8 mouse cellular contexts compared by ENCODE assay signal in the genomic region with DNA sequence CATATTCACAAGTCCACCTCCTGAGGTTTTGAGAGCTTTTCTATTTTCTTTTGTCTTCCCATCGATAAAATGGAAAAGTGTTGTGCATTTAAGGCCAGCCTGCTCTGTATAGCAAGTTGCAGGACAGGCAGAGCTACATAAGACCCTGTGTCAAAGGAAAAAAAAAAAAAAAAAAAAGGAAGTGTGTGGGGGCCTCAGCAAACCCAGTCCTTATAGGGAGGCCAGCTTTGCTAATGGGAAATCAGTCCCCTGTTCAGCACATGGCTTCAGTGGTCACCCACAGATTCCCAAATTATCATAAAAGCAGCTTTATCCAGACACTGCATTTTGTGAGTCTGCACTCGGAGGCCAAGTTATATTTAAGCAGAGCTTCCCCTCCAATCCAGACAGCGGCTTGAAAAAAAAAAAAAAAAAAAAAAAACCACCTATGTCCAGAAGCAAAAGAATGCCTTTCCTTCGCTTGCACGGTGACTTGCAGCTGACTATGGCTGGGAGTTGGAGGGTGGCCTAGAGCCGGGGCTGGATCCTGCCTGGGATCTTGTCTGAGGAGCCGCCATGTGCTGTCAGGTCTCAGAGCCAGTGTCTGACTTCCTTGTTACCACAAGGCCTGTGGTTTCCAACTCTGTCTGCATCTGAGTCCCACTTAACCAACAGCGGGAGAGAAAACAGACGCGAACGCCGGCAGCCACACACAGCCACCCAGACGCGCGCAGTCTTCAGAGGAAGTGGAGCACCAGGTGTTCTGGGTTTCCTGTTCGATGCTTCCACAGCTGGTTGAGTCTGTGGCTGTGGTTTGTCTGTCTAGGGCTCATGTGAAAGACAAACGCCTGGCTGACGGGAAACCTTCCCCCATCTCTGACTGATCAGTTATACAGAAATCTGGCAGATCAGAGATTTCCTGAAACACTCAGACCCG.
DNase-seq lines count a peak whose midpoint lies in the region; ATAC-seq and TF ChIP-seq lines count a peak whose summit lies in the region.

No protein-coding gene starts in this region.

- peak overlapping the region; percentile 49 for H3K9ac ChIP-seq in MEL (ENCODE audit: control insufficient read depth, low read depth, low read length, poor library complexity, severe bottlenecking)
- no peak overlapping the region for H3K9ac ChIP-seq in heart, embryonic 15.5 days

- ATAC-seq in heart, embryonic 15.5 days (replicated peaks; ENCODE audit: insufficient number of reproducible peaks, insufficient read depth, low FRiP score, low read depth), result no peak

- peak in 1 of 2 experiments; percentile 36 for DNase-seq in layer of hippocampus, adult 2 months (ENCODE audit: low spot score in 2 of 2)
- DNase-seq in layer of hippocampus, postnatal 25 days (ENCODE audit: extremely low spot score in 1 of 2, low spot score in 1 of 2), result no peak
- DNase-seq in MEL (ENCODE audit: low read depth, low spot score), result peak; percentile 81
- DNase-seq in thymus, postnatal 4 days, result peak; percentile 87
- DNase-seq in cerebellum, postnatal 36 days, result no peak
- no peak for DNase-seq in right cerebral cortex, postnatal 4 days

- no peaks in the 10 kb centered on the region for H3K9me3 ChIP-seq in MEL (replicated peaks; ENCODE audit: insufficient read depth, low read length)
- no peaks in the 10 kb centered on the region for H3K9me3 ChIP-seq in heart, embryonic 15.5 days (replicated peaks)
- H3K9me3 ChIP-seq in megakaryocyte, embryonic 14.5 days, result peaks cover 17% of the 10 kb centered on the region

- 52% methylated on average over 19 of the region's 19 CpGs for WGBS in heart, embryonic 15.5 days

- H3K27ac ChIP-seq in layer of hippocampus, adult 2 months, result peak overlapping the region; percentile 71
- no peak overlapping the region; the same call in 1 of the 2 replicates for H3K27ac ChIP-seq in MEL (ENCODE audit: control insufficient read depth, low read depth, low read length)
- 0 out of 2 replicates have a peak overlapping the region, but pooled peaks have one; percentile 16 for H3K27ac ChIP-seq in heart, embryonic 15.5 days

- H3K4me3 ChIP-seq in layer of hippocampus, adult 2 months, result no peak overlapping the region
- H3K4me3 ChIP-seq in MEL (ENCODE audit: control insufficient read depth in 1 of 2, insufficient read depth in 1 of 2, low read depth in 2 of 2, low read length in 2 of 2), result peak overlapping the region; percentile 34 to 48
- H3K4me3 ChIP-seq in heart, embryonic 15.5 days, result no peak overlapping the region
- H3K4me3 ChIP-seq in megakaryocyte, embryonic 14.5 days (replicated peaks), result peak overlapping the region; percentile 71

- TF ChIP-seq RAD21 in MEL (IDR thresholded peaks at IDR 0.05; ENCODE audit: low read depth, low read length), result no peak

- no peak for TF ChIP-seq CTCF in layer of hippocampus, adult 2 months (conservative IDR thresholded peaks at IDR 0.05)
- no peak for TF ChIP-seq CTCF in MEL (IDR thresholded peaks at IDR 0.05 in 2 of 3, conservative IDR thresholded peaks at IDR 0.05 in 1 of 3; ENCODE audit: control insufficient read depth in 1 of 3, insufficient read depth in 1 of 3, low read depth in 2 of 3, low read length in 3 of 3, poor library complexity in 1 of 3, severe bottlenecking in 1 of 3)

- H3K79me2 ChIP-seq in MEL (ENCODE audit: control insufficient read depth, insufficient read depth, low read length, poor library complexity), result no peaks in the 10 kb centered on the region

- TF ChIP-seq EP300 in MEL (IDR thresholded peaks at IDR 0.05; ENCODE audit: low read depth in 1 of 2, low read length in 2 of 2), result 0 out of 4 replicates have a peak, but pooled peaks of 1 of the 2 experiments have one; percentile 22

- peak overlapping the region; percentile 18; the same call in 1 of the 2 replicates for H3K4me2 ChIP-seq in heart, embryonic 15.5 days

- TF ChIP-seq POLR2A in MEL (IDR thresholded peaks at IDR 0.05; ENCODE audit: control insufficient read depth in 1 of 2, insufficient read depth in 1 of 2, low read depth in 1 of 2, low read length in 2 of 2, poor library complexity in 1 of 2), result peak in 1 of 2 experiments; percentile 38; a peak in 1 of 4 replicates

- no peaks in the 10 kb centered on the region; a peak in 1 of 4 replicates for H3K27me3 ChIP-seq in MEL (ENCODE audit: control insufficient read depth in 1 of 2, insufficient read depth in 2 of 2, low read length in 2 of 2)
- peaks cover 6% of the 10 kb centered on the region; the same call in 1 of the 2 replicates for H3K27me3 ChIP-seq in heart, embryonic 15.5 days
- H3K27me3 ChIP-seq in megakaryocyte, embryonic 14.5 days (replicated peaks), result peaks cover 74% of the 10 kb centered on the region

- peaks cover 0 to 7% of the 10 kb centered on the region in 2 experiments; a peak in 1 of 4 replicates for H3K36me3 ChIP-seq in MEL (ENCODE audit: control insufficient read depth in 1 of 2, insufficient read depth in 2 of 2, low read length in 2 of 2)
- no peaks in the 10 kb centered on the region for H3K36me3 ChIP-seq in heart, embryonic 15.5 days
- no peaks in the 10 kb centered on the region for H3K36me3 ChIP-seq in megakaryocyte, embryonic 14.5 days (replicated peaks; ENCODE audit: low read length)

- peaks cover 4 to 20% of the 10 kb centered on the region in 2 experiments; a peak in 3 of 4 replicates for H3K4me1 ChIP-seq in MEL (ENCODE audit: control insufficient read depth in 1 of 2, insufficient read depth in 2 of 2, low read length in 2 of 2)
- peaks cover 24% of the 10 kb centered on the region for H3K4me1 ChIP-seq in heart, embryonic 15.5 days (replicated peaks)
- H3K4me1 ChIP-seq in megakaryocyte, embryonic 14.5 days, result peaks cover 28% of the 10 kb centered on the region

TF ChIP-seq in MEL, 35 proteins besides CTCF, POLR2A, EP300 and RAD21:
- no peak for TF ChIP-seq SMC3 (IDR thresholded peaks at IDR 0.05; ENCODE audit: low read depth, low read length)
- no peak for TF ChIP-seq USF1 (IDR thresholded peaks at IDR 0.05; ENCODE audit: low read depth, low read length)
- no peak for TF ChIP-seq JUND (IDR thresholded peaks at IDR 0.05; ENCODE audit: low read depth, low read length)
- no peak for TF ChIP-seq MYB (IDR thresholded peaks at IDR 0.05; ENCODE audit: low read depth, low read length)
- TF ChIP-seq SIN3A (IDR thresholded peaks at IDR 0.05; ENCODE audit: low read length), result 0 out of 2 replicates have a peak, but pooled peaks have one; percentile 22
- TF ChIP-seq CHD2 (IDR thresholded peaks at IDR 0.05; ENCODE audit: low read length), result no peak
- TF ChIP-seq MEF2A (IDR thresholded peaks at IDR 0.05; ENCODE audit: extremely low read depth, insufficient replicate concordance, low read depth, low read length, poor library complexity, severe bottlenecking), result no peak
- TF ChIP-seq KAT2A (conservative IDR thresholded peaks at IDR 0.05; ENCODE audit: low read depth, low read length), result no peak
- TF ChIP-seq TCF12 (IDR thresholded peaks at IDR 0.05; ENCODE audit: low read depth, low read length), result peak; percentile 63
- no peak; the same call in 1 of the 2 replicates for TF ChIP-seq ELF1 (IDR thresholded peaks at IDR 0.05; ENCODE audit: low read depth, low read length)
- peak; percentile 72 for TF ChIP-seq MAX (IDR thresholded peaks at IDR 0.05; ENCODE audit: low read length)
- TF ChIP-seq MXI1 (IDR thresholded peaks at IDR 0.05; ENCODE audit: low read depth, low read length), result 0 out of 2 replicates have a peak, but pooled peaks have one; percentile 51
- TF ChIP-seq POLR2AphosphoS2 (IDR thresholded peaks at IDR 0.05; ENCODE audit: low read length), result no peak
- no peak for TF ChIP-seq UBTF (IDR thresholded peaks at IDR 0.05; ENCODE audit: borderline replicate concordance, insufficient read depth, low read depth, low read length)
- 0 out of 2 replicates have a peak, but pooled peaks have one; percentile 28 for TF ChIP-seq TBP (IDR thresholded peaks at IDR 0.05; ENCODE audit: low read depth, low read length)
- TF ChIP-seq ZNF384 (IDR thresholded peaks at IDR 0.05; ENCODE audit: low read depth, low read length), result peak; percentile 95
- TF ChIP-seq MYC (IDR thresholded peaks at IDR 0.05; ENCODE audit: low read depth, low read length), result peak; percentile 62; the same call in 1 of the 2 replicates
- TF ChIP-seq ZC3H11A (IDR thresholded peaks at IDR 0.05; ENCODE audit: low read depth, low read length), result no peak
- no peak; the same call in 1 of the 2 replicates for TF ChIP-seq BHLHE40 (IDR thresholded peaks at IDR 0.05; ENCODE audit: borderline replicate concordance, low read depth, low read length)
- 0 out of 2 replicates have a peak, but pooled peaks have one; percentile 31 for TF ChIP-seq MAZ (IDR thresholded peaks at IDR 0.05; ENCODE audit: low read depth, low read length)
- peak; percentile 13; the same call in 1 of the 2 replicates for TF ChIP-seq TAL1 (IDR thresholded peaks at IDR 0.05; ENCODE audit: low read length)
- TF ChIP-seq MAFK (IDR thresholded peaks at IDR 0.05; ENCODE audit: borderline replicate concordance, low read depth, low read length), result no peak
- TF ChIP-seq NELFE (IDR thresholded peaks at IDR 0.05; ENCODE audit: low read depth, low read length), result no peak
- peak; percentile 21; the same call in 1 of the 2 replicates for TF ChIP-seq ZKSCAN1 (IDR thresholded peaks at IDR 0.05; ENCODE audit: low read depth, low read length)
- peak; percentile 41; the same call in 1 of the 2 replicates for TF ChIP-seq RCOR1 (IDR thresholded peaks at IDR 0.05; ENCODE audit: low read depth, low read length)
- TF ChIP-seq ETS1 (IDR thresholded peaks at IDR 0.05; ENCODE audit: low read depth, low read length), result peak; percentile 92
- no peak for TF ChIP-seq POLR2AphosphoS5 (IDR thresholded peaks at IDR 0.05; ENCODE audit: borderline replicate concordance, low read depth, low read length)
- no peak for TF ChIP-seq ZMIZ1 (IDR thresholded peaks at IDR 0.05; ENCODE audit: low read depth, low read length)
- TF ChIP-seq CHD1 (IDR thresholded peaks at IDR 0.05; ENCODE audit: low read depth, low read length), result no peak
- TF ChIP-seq E2F4 (IDR thresholded peaks at IDR 0.05; ENCODE audit: borderline replicate concordance, low read depth, low read length), result no peak
- no peak for TF ChIP-seq GABPA (IDR thresholded peaks at IDR 0.05; ENCODE audit: low read depth, low read length)
- no peak for TF ChIP-seq GATA1 (IDR thresholded peaks at IDR 0.05; ENCODE audit: low read depth, low read length)
- TF ChIP-seq NRF1 (IDR thresholded peaks at IDR 0.05; ENCODE audit: insufficient read depth, low read depth, low read length, poor library complexity, severe bottlenecking), result no peak
- TF ChIP-seq HCFC1 (IDR thresholded peaks at IDR 0.05; ENCODE audit: low read depth, low read length), result no peak
- no peak for TF ChIP-seq USF2 (IDR thresholded peaks at IDR 0.05; ENCODE audit: borderline replicate concordance in 1 of 2, insufficient read depth in 1 of 2, low read depth in 1 of 2, low read length in 2 of 2)

Comparison
In these comparisons a context has a peak if more than half of its experiments do, and no peak if none do; other contexts are left out.
1. DNase-seq: peak in MEL (single experiment) and thymus, postnatal 4 days (single experiment); none in layer of hippocampus, postnatal 25 days (0 of 2), cerebellum, postnatal 36 days (0 of 2) and right cerebral cortex, postnatal 4 days (single experiment).
2. H3K4me3 ChIP-seq: peak in MEL (2 of 2) and megakaryocyte, embryonic 14.5 days (single experiment); none in layer of hippocampus, adult 2 months (single experiment) and heart, embryonic 15.5 days (single experiment).